Mouse (Mus musculus) cortical plate, adult 2 months (tissue): ENCODE data around the gene Cbx1.

Experiments
- CTCF ChIP-seq: fragments of 200-500 bp; IDR thresholded peaks from 2 replicates; pipeline ENCODE4 v1.5.1; 2011; ENCODE audit warnings: mild to moderate bottlenecking, control low read depth, low read length; ENCODE audit not compliant: insufficient read depth; ENCODE audit errors: extremely low read depth
- POLR2A ChIP-seq: fragments of 200-500 bp; IDR thresholded peaks from 2 replicates; pipeline ENCODE4 v1.6.1; 2011; ENCODE audit warnings: mild to moderate bottlenecking, low read length, control low read depth; ENCODE audit not compliant: insufficient read depth; ENCODE audit errors: extremely low read depth

DNA sequence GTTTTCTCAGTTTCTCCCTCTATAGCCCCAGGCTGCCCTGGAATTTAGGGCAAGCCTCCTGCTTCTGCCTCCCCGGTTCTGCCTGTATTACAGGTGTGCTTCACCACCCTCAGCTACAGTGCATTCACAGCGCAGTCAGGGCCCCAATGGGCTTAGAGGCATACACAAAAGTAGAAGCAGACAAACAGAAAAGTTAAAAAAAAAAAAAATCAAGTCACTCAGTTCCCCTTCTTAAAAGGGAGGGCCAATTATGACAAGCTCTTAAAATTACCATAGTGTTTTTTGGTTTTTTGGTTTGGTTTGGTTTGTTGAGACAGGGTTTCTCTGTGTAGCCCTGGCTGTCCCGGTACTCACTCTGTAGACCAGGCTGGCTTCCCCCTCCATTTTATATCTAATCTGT is 43.6 kb downstream of the Cbx1 start:
- TF ChIP-seq CTCF = no peak
- no peak for TF ChIP-seq POLR2A
